Mouse (Mus musculus): ENCODE data around the gene Tmed2.
"Not testable (repeated sequence)": the region's sequence is repeated elsewhere in the genome, so short reads cannot be mapped to it uniquely, and the experiment has no call there.

The Tmed2 gene

GRCm38 (mm10) chr5:124528791-124529190, 11.7 kb upstream of the Tmed2 start:
- DNase-seq = peak; percentile 51

- DNase-seq = peak; percentile 69
Observed at GRCm38 (mm10) chr5:124529191-124529651, 11.3 kb upstream of the Tmed2 start.

- peak; percentile 44 for DNase-seq
Observed at GRCm38 (mm10) chr5:124529697-124530096, 10.8 kb upstream of the Tmed2 start.

- peak; percentile 93 for DNase-seq
Observed at GRCm38 (mm10) chr5:124530655-124531582, 9.6 kb upstream of the Tmed2 start, which contains the start of gene Rilpl1. Gene Rilpl1, minus strand, starts transcription at chr5:124531391.

- DNase-seq = no peak
Observed at GRCm38 (mm10) chr5:124531583-124531930, 8.9 kb upstream of the Tmed2 start.

GRCm38 (mm10) chr5:124532451-124532850, 8.0 kb upstream of the Tmed2 start:
- DNase-seq = peak; percentile 63

- no peak for DNase-seq
Observed at GRCm38 (mm10) chr5:124535016-124535415, 5.5 kb upstream of the Tmed2 start.

- peak; percentile 83 for DNase-seq
Observed at GRCm38 (mm10) chr5:124536776-124537175, 3.7 kb upstream of the Tmed2 start.

GRCm38 (mm10) chr5:124538813-124539792, 1.4 kb upstream of the Tmed2 start:
- peak; percentile 75 for DNase-seq

- DNase-seq = no peak
Observed at GRCm38 (mm10) chr5:124539905-124540304, 590 bp upstream of the Tmed2 start.

- peak; percentile 88 for DNase-seq
Observed at GRCm38 (mm10) chr5:124540905-124541601, 558 bp downstream of the Tmed2 start.

GRCm38 (mm10) chr5:124541602-124541973, 1.1 kb downstream of the Tmed2 start:
- DNase-seq = no peak

- not testable (repeated sequence) for DNase-seq
Observed at GRCm38 (mm10) chr5:124550737-124551136, 10.2 kb downstream of the Tmed2 start.

GRCm38 (mm10) chr5:124551349-124552093, 11.0 kb downstream of the Tmed2 start:
- not testable (repeated sequence) for DNase-seq

- no peak for DNase-seq
Observed at GRCm38 (mm10) chr5:124552094-124552472, 11.6 kb downstream of the Tmed2 start.

GRCm38 (mm10) chr5:124552558-124553307, 12.2 kb downstream of the Tmed2 start, which contains the start of gene Ddx55:
Gene Ddx55, plus strand, starts transcription at chr5:124552864.
- DNase-seq = peak; percentile 92

GRCm38 (mm10) chr5:124553607-124554006, 13.1 kb downstream of the Tmed2 start:
- no peak for DNase-seq

GRCm38 (mm10) chr5:124555145-124555544, 14.7 kb downstream of the Tmed2 start:
- peak; percentile 56 for DNase-seq

- no peak for DNase-seq
Observed at GRCm38 (mm10) chr5:124571068-124571467, 30.6 kb downstream of the Tmed2 start.

- no peak for DNase-seq
Observed at GRCm38 (mm10) chr5:124575467-124575866, 35.0 kb downstream of the Tmed2 start.
